Mouse (Mus musculus) heart, adult 2 months (tissue): ENCODE data around the gene Itpkb.

ENCODE experiments used
- CTCF ChIP-seq: fragments of 200-600 bp; IDR thresholded peaks from 2 replicates; pipeline ENCODE4 v1.8.1; 2022; ENCODE audit warnings: antibody characterized with exemption, mild to moderate bottlenecking, moderate library complexity
- EP300 ChIP-seq: fragments of 200-500 bp; IDR thresholded peaks from 2 replicates; pipeline ENCODE4 v1.6.1; 2011; ENCODE audit warnings: low read depth, low read length, control low read depth; ENCODE audit not compliant: insufficient read depth
- POLR2A ChIP-seq: fragments of 200-500 bp; IDR thresholded peaks from 2 replicates; pipeline ENCODE4 v1.6.1; 2011; ENCODE audit warnings: mild to moderate bottlenecking, low read depth, low read length, control low read depth; ENCODE audit not compliant: insufficient read depth

DNA sequence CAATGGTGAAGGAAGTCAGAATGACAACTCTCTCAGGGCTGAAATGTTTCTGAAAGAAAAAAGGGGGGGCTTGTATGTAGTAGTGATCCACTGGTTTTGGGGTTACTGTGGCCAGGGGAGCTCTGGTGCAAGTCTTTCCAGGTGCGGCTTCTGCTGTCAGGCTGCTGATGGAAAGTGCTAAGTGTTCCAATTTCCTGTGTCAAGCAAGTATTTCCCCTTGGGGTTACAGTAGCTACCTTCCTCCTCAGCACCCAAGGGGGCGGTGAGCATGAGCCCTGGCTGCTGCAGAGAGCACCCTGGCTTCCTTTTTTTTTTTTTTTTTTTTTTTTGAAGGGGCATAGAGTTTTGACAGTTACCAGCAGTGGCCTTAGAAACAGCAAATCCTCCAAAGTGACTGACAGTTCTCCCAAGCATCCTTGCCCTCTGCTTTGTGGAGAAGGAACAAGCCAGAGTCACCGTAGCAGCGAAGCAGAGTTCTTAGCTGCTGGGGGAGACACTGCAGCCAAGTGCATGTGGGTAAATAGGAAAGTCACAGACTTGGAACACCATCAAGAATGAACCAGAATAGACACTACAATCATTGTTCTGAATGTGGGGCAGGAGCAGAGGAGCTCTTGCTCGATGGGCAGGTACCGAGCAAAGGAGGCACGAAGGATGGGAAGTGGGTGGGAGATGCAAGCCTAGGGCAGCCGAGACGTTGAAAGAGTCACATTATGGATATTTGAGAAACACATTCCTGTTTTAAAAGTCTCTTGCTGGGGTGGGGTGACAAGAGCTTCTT, 62.9 kb downstream of the Itpkb start:
- peak; percentile 17; the same call in 1 of the 2 replicates for TF ChIP-seq CTCF
- TF ChIP-seq POLR2A = no peak
- TF ChIP-seq EP300 = no peak
